Mouse (Mus musculus) embryonic fibroblast, embryonic 13.5 days (primary cell): ENCODE data around the gene Ift22. TPM values are rescaled to one million over a fixed set of nuclear protein-coding genes. Genes with fewer than 3 reads are reported as not detected.

Experiments used
- H3K27ac ChIP-seq: 2 replicates; pipeline ENCODE4 v1.5.1; 2012; ENCODE audit warnings: low read length, control low read depth, inconsistent platforms; ENCODE audit not compliant: insufficient read depth
- H3K4me1 ChIP-seq: 2 replicates; pipeline ENCODE4 v1.6.1; 2011; ENCODE audit warnings: low read length; ENCODE audit not compliant: control insufficient read depth, insufficient read depth
- H3K4me3 ChIP-seq: 2 replicates; pipeline ENCODE4 v1.5.1; 2011; ENCODE audit warnings: mild to moderate bottlenecking, control low read depth, low read length; ENCODE audit not compliant: insufficient read depth
- CTCF ChIP-seq: IDR thresholded peaks from 2 replicates; pipeline ENCODE4 v1.5.1; 2011; ENCODE audit warnings: mild to moderate bottlenecking, control low read depth, low read length, moderate library complexity, borderline replicate concordance; ENCODE audit not compliant: insufficient read depth
- POLR2A ChIP-seq: IDR thresholded peaks from 2 replicates; pipeline ENCODE4 v1.6.1; 2011; ENCODE audit warnings: low read depth, mild to moderate bottlenecking, control low read depth, low read length, moderate library complexity
- polyA plus RNA-seq: library from polyadenylated mRNA; stranded (reverse); fragments of >200 nt; gene quantifications from 2 replicates; pipeline ENCODE4 v1.2.4, GENCODE M21; 2011; ENCODE audit warnings: low read depth; ENCODE audit not compliant: missing spikeins, insufficient read length

Ift22 gene
- polyA plus RNA-seq, 1 experiment, result 32.3 TPM

DNA sequence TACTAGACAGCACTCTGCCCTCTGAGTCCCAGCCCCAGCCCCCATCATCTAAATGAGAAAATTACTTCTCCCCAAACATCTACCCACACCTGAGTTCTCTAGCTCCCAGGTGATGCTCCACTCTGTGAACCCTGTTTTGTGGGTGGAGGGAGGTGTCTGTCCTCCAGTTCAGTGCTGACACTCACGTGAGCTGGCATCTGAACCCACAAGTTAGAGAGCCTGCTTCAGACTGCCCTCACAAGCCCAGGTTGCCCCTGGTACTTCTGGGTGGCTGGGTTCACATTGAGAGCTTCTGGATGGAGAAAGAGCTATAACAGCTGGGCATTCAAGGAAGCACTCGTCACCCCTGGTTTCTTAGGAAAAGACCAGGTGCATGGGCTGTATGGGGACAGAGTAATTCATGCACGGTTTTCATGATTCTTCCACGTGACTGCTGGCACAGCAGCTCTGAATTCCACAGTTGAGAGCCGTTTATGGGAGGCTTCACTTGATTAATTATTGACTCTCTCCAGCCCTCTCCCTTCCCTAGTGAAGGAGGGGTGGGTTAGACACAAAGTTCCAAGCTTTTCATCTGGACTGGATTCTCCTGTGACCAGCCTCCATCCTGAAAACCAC lies 51.1 kb downstream of the Ift22 start:
- Histone ChIP-seq H3K4me3 (no peak overlapping the region), H3K27ac (no peak overlapping the region), H3K4me1 (no peaks in the 10 kb centered on the region)
- TF ChIP-seq CTCF, result no peak
- no peak for TF ChIP-seq POLR2A

DNA sequence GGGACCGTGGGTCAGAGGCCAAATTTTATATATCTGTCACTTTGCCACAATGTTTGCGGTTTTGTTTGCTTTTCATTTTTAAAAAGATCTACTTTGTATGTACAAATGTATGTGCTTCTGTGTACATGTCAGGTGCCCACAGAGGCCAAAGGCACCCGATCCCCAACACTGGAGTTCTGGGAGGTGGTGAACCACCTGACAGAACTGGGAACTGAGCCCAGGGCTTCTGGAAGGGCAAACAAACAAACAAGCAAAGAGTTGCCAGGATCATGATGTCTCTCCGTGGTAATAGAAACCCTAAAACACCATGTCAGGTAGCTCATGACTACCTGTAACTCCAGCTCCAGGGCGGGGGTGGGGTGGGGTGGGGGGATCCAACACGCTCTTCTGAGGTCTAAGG lies 52.1 kb downstream of the Ift22 start:
- Histone ChIP-seq H3K4me3 (no peak overlapping the region), H3K27ac (no peak overlapping the region), H3K4me1 (no peaks in the 10 kb centered on the region)
- TF ChIP-seq CTCF, result no peak
- no peak for TF ChIP-seq POLR2A

DNA sequence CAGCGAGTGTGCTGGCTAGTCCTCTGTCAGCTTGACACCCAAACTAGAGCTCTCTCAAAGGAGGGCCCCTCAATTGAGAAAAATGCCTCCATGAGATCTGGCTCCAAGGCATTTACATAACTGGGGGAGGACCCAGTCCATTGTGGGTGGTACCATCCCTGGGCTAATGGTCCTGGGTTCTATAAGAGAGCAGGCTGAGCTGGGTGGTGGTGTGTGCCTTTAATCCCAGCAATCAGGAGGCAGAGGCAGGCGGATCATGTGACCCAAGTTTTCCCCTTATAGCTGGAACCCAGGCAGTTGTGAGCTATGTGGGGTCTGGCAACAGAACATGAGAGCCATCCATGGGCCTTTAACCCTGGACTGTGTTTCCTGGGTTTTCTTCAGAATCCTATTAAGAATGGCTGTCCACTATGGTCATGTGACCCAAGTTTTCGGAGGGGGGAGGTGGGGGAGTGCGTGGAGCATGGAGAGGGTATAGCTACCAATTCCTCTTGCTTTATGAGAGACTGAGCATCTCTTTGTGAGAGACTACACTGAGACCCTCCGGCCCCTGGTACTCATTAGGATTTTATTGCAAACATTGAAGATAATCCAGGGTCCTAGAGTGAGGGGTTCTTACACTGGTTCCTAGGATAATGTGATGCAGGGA lies 53.5 kb downstream of the Ift22 start:
- H3K4me3 ChIP-seq, result peak overlapping the region; percentile 63
- H3K27ac ChIP-seq, result peak overlapping the region; percentile 59
- TF ChIP-seq POLR2A, result no peak
- no peak for TF ChIP-seq CTCF
- no peaks in the 10 kb centered on the region for H3K4me1 ChIP-seq

DNA sequence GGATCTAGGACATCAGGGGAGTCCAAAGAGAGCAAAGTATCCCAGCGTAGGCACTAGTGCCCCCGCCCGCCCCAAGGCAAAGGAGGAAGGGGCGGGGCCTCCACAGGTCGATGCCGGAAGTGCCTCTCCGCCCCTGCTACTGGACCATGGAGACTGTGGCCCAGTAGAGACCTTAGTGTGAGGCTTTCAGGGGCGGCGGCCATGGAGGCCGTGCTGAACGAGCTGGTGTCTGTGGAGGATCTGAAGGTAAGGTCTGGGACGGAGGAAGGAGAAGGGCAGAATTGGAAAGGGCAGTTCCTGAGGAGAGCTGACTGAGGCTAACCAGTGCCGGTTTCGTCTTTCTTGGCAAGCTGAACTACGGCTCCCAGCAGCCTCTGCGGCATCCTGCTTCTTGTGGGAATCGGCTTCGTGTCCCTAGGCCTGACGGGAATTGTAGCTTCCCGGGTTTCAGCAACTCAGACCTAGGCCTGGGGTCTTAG lies 54.1 kb downstream of the Ift22 start:
- peak overlapping the region; percentile 63 for H3K4me3 ChIP-seq
- TF ChIP-seq CTCF, result no peak
- TF ChIP-seq POLR2A, result peak; percentile 74
- peak overlapping the region; percentile 62 for H3K27ac ChIP-seq
- H3K4me1 ChIP-seq, result no peaks in the 10 kb centered on the region

- Histone ChIP-seq H3K27ac (peak overlapping the region; percentile 43), H3K4me3 (peak overlapping the region; percentile 63), H3K4me1 (no peaks in the 10 kb centered on the region)
- TF ChIP-seq POLR2A, result no peak
- TF ChIP-seq CTCF, result peak; percentile 79; the same call in 1 of the 2 replicates
Observed at GRCm38 (mm10) chr5:136962501-136962900, 54.6 kb downstream of the Ift22 start.

- no peak overlapping the region for H3K27ac ChIP-seq
- TF ChIP-seq CTCF (no peak), POLR2A (no peak)
- peak overlapping the region; percentile 63 for H3K4me3 ChIP-seq
- no peaks in the 10 kb centered on the region for H3K4me1 ChIP-seq
Observed at GRCm38 (mm10) chr5:136962966-136963540, 55.1 kb downstream of the Ift22 start.

Other genes starting within 250 kb of the Ift22 start
- not detected in 2 replicates for gene Myl10, start 215.0 kb upstream of the Ift22 start, polyA plus RNA-seq
- gene Col26a1, start 24.9 kb upstream of the Ift22 start, polyA plus RNA-seq, result 4.4 TPM in 1 of 2 replicates, not detected in the other
- 107 and 111 TPM in 2 replicates for gene Fis1, start 45.1 kb downstream of the Ift22 start, polyA plus RNA-seq
- gene Cldn15, start 58.5 kb downstream of the Ift22 start, polyA plus RNA-seq, result 0.35 TPM in 1 of 2 replicates, not detected in the other
- 120 and 152 TPM in 2 replicates for gene Plod3, start 78.9 kb downstream of the Ift22 start, polyA plus RNA-seq
- gene Znhit1, start 79.9 kb downstream of the Ift22 start, polyA plus RNA-seq, result 38.5 and 43.5 TPM in 2 replicates
- gene Vgf, start 118.2 kb downstream of the Ift22 start, polyA plus RNA-seq, result 2.1 and 3.8 TPM in 2 replicates
- 149 and 166 TPM in 2 replicates for gene Ap1s1, start 138.0 kb downstream of the Ift22 start, polyA plus RNA-seq
- 646 and 1,921 TPM in 2 replicates for gene Serpine1, start 164.1 kb downstream of the Ift22 start, polyA plus RNA-seq
- 20.2 and 23.4 TPM in 2 replicates for gene Trim56, start 208.1 kb downstream of the Ift22 start, polyA plus RNA-seq
- gene Muc3, start 241.2 kb downstream of the Ift22 start, polyA plus RNA-seq, result not detected in 2 replicates